Mouse (Mus musculus) thymus, adult 2 months (tissue): ENCODE results near the gene Gm28305. TPM values are rescaled to one million over a fixed set of nuclear protein-coding genes. Genes with fewer than 3 reads are reported as not detected.

Experiments used
- DNase-seq: peaks from one replicate; pipeline ENCODE4 v3.0.0; 2021
- H3K27ac ChIP-seq: fragments of 200-500 bp; 2 replicates; pipeline ENCODE4 v1.5.1; 2012; ENCODE audit warnings: low read length, control low read depth; ENCODE audit not compliant: control insufficient read depth, insufficient read depth
- H3K27me3 ChIP-seq: fragments of 200-500 bp; 2 replicates; pipeline ENCODE4 v1.6.1; 2012; ENCODE audit warnings: mild to moderate bottlenecking, low read length, moderate library complexity, mixed read lengths; ENCODE audit not compliant: control insufficient read depth, insufficient read depth
- H3K36me3 ChIP-seq: fragments of 200-500 bp; 2 replicates; pipeline ENCODE4 v1.6.1; 2012; ENCODE audit warnings: mild to moderate bottlenecking, low read length, moderate library complexity; ENCODE audit not compliant: control insufficient read depth, insufficient read depth
- H3K4me1 ChIP-seq: fragments of 200-500 bp; replicated peaks from 2 replicates; pipeline ENCODE4 v1.6.1; 2012; ENCODE audit warnings: low read length; ENCODE audit not compliant: control insufficient read depth, insufficient read depth
- H3K4me3 ChIP-seq: fragments of 200-500 bp; 2 replicates; pipeline ENCODE4 v1.5.1; 2012; ENCODE audit warnings: mild to moderate bottlenecking, low read length, control low read depth, moderate library complexity; ENCODE audit not compliant: control insufficient read depth, insufficient read depth
- CTCF ChIP-seq: fragments of 200-500 bp; IDR thresholded peaks from 2 replicates; pipeline ENCODE4 v1.5.1; 2012; ENCODE audit warnings: mild to moderate bottlenecking, control low read depth, low read length, moderate library complexity, borderline replicate concordance; ENCODE audit not compliant: control insufficient read depth, poor library complexity, insufficient read depth; ENCODE audit errors: extremely low read depth
- POLR2A ChIP-seq: fragments of 200-500 bp; IDR thresholded peaks from 2 replicates; pipeline ENCODE4 v1.6.1; 2012; ENCODE audit warnings: mild to moderate bottlenecking, low read length, control low read depth, moderate library complexity; ENCODE audit not compliant: control insufficient read depth, poor library complexity, insufficient read depth; ENCODE audit errors: extremely low read depth
- WGBS: fragments of 180-500 bp; shearing (Covaris S2); methylation state at CpG from one replicate; pipeline ENCODE4 v1.1.7; 2018; 5-methylcytosine and 5-hydroxymethylcytosine counted together
- polyA plus RNA-seq: library from polyadenylated mRNA; depleted of rRNA; stranded (reverse); fragments of >200 nt; gene quantifications from 2 replicates; pipeline ENCODE4 v1.2.3, GENCODE M21; 2012; rRNA removed

The Gm28305 gene
- polyA plus RNA-seq, 1 experiment: not detected

- DNase-seq: no peak
Measured at GRCm38 (mm10) chr9:104108571-104109143, 68.2 kb downstream of the Gm28305 start.

DNA sequence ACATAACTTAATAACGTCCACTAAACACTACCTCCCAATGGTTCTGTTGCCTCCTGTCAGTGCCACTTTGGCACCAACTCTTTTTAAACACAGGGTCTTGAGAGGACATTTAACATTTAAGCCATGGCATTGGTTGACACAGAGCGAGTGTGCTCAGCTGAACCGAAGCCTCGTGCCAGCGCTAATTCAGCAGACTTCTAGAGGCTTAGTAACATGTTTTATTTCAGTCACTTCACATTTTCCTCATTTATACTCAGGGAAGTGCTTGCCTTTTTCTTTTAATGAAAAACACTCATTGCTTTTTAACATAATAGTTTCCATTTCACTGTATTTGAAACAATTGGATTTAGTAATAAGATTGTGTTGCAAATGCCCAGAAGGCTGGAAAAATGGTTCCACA is 68.7 kb downstream of the Gm28305 start:
- no peak overlapping the region for H3K4me3 ChIP-seq
- H3K27me3 ChIP-seq: no peaks in the 10 kb centered on the region
- H3K4me1 ChIP-seq: no peaks in the 10 kb centered on the region
- no peak for TF ChIP-seq CTCF
- no peak for TF ChIP-seq POLR2A
- no peak for DNase-seq
- H3K36me3 ChIP-seq: no peaks in the 10 kb centered on the region
- 96% methylated on average over 5 of the region's 5 CpGs for WGBS
- H3K27ac ChIP-seq: no peak overlapping the region

More at GRCm38 (mm10) chr9:104108571-104109143, 68.2 kb downstream of the Gm28305 start:
- TF ChIP-seq CTCF (no peak), POLR2A (no peak)
- Histone ChIP-seq H3K4me1 (no peaks in the 10 kb centered on the region), H3K27ac (no peak overlapping the region), H3K27me3 (no peaks in the 10 kb centered on the region), H3K36me3 (no peaks in the 10 kb centered on the region), H3K4me3 (no peak overlapping the region)
- WGBS: 94% methylated on average over 2 of the region's 2 CpGs

DNA sequence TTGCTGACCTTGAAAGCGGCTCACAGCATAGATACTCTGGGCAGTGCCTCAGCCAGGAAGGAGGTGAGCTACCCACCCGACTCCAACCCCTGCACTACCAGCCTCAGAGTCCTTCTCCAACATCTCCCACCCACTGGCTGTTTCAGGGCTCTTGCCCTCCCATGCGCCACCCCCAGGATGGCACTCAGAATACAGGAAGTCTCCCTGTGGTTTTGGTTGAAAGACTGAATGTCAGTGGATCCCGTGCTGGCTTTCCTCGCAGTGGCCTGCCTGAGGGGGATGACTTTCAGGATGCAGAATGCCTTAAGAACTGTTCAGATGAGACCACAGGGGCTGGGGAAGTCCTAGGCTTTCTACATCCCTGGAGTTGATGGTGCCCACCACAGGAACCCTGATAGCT is 82.6 kb downstream of the Gm28305 start:
- TF ChIP-seq CTCF (no peak), POLR2A (no peak)

DNA sequence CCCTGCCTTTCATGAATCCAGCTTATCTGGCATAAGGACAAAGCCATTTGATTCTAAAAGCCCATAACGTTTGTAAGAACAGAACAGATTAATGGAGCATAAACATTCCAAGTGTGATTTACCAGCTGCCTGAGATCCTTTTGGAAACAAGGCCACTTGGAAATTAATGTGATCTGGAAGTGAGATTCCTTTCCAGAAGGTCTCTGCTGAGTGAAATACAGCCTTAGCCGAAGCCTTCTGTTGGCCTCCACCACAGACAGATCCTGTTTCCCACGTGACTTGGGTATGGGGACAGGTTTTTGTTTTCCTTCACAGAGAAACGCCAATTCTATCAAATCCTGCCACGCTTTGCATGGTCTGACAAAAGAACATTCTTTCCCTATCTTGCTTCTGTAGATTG is 83.2 kb downstream of the Gm28305 start:
- no peak for DNase-seq
- Histone ChIP-seq H3K4me1 (no peaks in the 10 kb centered on the region), H3K27me3 (no peaks in the 10 kb centered on the region), H3K27ac (no peak overlapping the region), H3K4me3 (no peak overlapping the region), H3K36me3 (no peaks in the 10 kb centered on the region)
- 90% methylated on average over 5 of the region's 5 CpGs for WGBS
- TF ChIP-seq POLR2A (no peak), CTCF (no peak)

More for the DNA sequence above, 82.6 kb downstream of the Gm28305 start:
- Histone ChIP-seq H3K27me3 (no peaks in the 10 kb centered on the region), H3K4me1 (no peaks in the 10 kb centered on the region), H3K36me3 (no peaks in the 10 kb centered on the region), H3K4me3 (no peak overlapping the region), H3K27ac (no peak overlapping the region)
- DNase-seq: no peak
- WGBS: 36% methylated on average over 5 of the region's 5 CpGs

Other genes with a start within 250 kb of the Gm28305 start
- gene Nphp3, start 38.1 kb upstream of the Gm28305 start, polyA plus RNA-seq: 3.8 and 4.9 TPM in 2 replicates
- 16.8 and 19.1 TPM in 2 replicates for gene Uba5, start 22.5 kb downstream of the Gm28305 start, polyA plus RNA-seq
- gene Acad11, start 22.7 kb downstream of the Gm28305 start, polyA plus RNA-seq: 21.7 and 22.4 TPM in 2 replicates
- 9.1 and 13.6 TPM in 2 replicates for gene Ackr4, start 86.3 kb downstream of the Gm28305 start, polyA plus RNA-seq
- 59.7 and 71.9 TPM in 2 replicates for gene Dnajc13, start 222.3 kb downstream of the Gm28305 start, polyA plus RNA-seq